Mouse (Mus musculus) T-cell, adult 2 months (primary cell): ENCODE data around the gene Mogs.

Experiments used
- DNase-seq: peaks from one replicate; pipeline ENCODE4 v3.0.0; 2022; ENCODE audit warnings: low spot score

Gene Mogs

GRCm38 (mm10) chr6:83115011-83115671 is at the start of gene Mogs:
Gene Mogs (plus strand): TSS chr6:83115496.
- DNase-seq, result peak; percentile 87

GRCm38 (mm10) chr6:83065995-83066394 is 49.3 kb upstream of the Mogs start:
- peak; percentile 43 for DNase-seq

DNA sequence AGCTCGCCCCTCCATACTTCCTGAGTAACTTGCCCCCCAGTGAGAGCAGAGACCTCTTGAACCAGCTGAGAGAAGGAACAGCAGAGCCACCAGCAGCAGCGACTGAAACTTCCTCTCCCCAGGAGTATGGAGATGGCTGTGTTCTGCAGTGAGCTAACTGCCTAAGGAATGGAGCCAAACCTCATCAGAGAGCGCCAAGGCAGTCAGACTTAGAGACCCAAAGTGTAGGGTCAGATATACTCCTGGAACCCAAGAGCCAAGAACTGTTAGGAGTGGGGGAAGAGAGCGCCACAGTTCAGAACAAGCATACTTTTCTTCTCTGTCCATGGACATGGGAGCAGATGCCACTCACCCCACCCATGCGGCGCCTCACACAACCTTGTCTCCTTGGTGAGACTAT is 48.9 kb upstream of the Mogs start:
- no peak for DNase-seq

DNA sequence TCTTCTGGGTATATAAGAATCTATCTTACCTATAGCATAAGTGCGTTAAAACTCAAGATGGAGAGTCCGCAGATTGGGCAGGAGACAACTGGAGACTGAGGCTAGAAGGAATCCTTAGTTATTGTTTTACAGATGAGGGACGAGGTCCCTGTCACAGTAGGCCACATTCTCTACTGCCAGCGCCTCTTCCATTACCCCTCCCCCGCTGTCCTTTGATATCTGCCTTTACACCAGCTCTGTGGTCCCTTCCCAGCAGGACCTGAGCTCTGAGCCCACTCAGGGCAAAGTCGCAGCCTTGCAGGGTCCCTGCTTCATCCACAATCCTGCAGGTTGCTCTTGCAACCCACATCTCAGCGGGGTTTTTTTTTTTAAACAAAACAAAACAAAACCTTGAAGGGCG is 47.1 kb upstream of the Mogs start:
- DNase-seq, result no peak

- DNase-seq, result no peak
Measured at GRCm38 (mm10) chr6:83068706-83069487, 46.4 kb upstream of the Mogs start.

DNA sequence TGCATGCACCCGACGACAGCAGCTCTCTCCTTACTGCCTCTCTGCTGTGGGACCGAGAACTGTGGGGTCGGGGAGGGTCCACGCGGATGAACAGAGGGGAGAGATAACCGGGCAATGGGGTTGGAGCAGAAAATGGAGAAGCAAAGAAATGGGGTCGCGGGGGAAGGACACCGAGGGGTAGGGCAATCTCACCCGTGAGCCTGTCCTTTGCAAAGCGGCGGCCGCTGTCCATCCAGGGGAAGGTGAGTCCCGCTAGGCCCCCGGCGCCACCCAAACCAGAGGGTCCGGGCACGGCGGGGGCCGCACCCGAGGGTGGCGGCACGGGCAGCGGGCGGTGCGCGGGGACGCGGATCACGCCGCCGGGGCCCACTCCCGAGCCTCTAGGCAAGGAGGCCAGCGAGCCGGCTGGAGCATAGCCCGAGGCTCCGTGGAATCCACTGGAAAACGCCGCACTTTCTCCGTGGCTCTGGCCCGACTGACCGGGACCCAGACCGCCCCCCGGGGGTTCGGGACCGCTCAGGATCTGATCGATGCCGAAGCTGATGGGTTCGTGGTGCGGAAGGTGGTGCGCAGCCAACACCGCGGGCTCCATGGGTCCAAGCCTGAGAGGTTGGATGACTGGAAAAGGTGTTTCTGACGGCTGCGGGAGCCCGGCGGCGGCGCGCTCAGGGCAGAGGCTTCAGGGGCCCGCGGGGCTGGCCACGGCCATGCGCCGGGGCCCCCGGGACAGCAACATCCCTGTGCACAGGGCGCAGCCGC is 45.6 kb upstream of the Mogs start:
- DNase-seq, result no peak

- no peak for DNase-seq
Measured at GRCm38 (mm10) chr6:83070247-83070310, 45.2 kb upstream of the Mogs start, which contains the start of gene Tlx2. Gene Tlx2 (minus strand): TSS chr6:83070293.

DNA sequence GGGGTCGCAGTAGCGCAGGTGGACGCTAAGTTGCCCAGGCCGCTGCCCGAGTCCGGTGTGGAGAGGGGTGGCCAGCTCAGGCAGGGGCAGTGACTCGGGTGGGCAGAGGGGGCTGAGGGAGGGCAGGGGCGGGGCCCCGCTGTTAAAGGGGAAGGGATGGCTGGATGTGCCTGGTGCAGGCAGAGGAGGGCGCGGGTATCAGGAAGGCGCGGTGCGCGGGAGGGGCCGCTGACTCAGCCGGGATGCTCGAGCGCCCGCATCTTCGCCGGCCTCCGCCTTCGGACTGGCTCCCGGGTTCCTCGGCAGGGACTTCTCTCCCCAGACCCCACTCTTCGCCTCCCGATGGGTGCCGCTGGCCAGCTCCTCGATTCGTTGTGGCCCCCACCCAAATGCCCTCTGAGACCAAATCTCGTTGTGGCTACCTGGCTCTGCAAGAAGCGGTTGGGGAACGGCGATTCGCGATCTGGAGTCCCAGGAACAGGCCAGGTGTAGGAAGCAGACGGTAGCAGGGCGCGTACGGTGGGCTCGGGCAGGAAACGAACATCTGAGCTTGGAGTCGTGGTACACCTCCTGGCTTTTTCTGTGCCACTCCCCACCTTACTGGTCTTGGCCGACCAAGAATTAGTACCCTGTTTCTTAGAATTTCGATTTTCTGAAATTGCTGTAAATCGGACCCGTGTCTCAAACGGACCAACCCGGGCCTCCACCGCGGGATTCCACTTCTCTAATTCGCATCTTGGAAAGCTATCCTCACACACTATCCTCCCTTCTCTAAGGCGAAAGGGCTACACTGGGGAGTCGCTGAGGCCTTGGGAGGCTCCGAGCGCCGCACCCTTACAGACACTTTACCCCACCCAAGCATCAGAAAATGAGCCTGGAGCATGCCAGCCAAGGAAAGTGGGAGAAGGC is 44.7 kb upstream of the Mogs start:
- no peak for DNase-seq

DNA sequence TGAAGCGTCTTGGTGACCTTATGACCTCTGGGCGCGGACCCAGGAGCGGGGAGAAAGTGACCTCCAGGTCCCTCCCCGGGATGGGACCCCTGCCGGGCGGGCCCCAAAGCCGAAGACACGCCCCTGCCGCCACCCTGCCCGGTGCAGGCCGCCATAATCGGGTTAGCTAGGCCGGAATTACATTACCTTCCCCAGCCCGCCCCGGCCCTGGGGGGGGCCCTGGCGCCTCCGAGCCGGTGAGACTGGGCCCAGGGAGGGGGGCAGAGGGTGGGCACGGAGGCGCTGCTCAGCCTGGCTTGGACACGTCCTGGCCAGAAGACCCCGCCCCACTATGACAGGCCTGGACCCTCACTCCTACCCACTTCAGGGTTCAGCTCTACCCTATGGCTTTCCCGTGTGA is 44.1 kb upstream of the Mogs start:
- DNase-seq, result no peak

- peak; percentile 63 for DNase-seq
Measured at GRCm38 (mm10) chr6:83074979-83075378, 40.3 kb upstream of the Mogs start.

DNA sequence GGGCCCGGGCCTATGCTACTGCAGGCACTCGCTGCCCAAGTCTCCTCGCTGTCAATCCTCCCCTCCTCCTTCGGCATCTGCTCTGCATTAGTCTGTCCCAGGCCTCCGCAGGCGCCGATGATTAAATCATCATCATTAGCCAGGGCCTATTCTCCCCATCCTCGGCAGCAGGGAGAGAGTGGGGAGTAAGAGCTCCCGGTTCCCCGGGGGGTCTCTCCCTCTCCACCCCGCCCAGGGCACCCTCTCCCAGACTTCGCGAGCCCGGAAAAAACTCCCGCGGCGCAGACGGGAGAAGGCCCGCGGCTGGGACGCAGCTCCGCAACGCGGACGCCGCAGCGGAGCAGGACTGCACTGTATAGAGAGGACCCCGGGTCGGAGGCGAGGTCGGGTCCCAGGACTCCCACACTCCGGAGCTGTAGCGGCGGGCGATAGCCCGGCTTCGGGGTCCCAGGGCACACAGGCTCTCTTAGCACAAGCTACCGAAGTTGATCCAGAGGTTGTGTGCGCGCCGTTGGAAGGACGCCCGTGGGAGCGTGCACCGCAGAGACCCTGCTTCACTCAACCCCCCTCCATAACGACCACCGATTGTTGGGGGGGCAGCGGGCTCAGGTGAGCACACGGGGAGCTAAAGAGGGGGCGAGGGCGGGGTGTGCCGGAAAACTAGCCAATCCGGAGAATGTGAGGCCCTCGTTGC is 37.5 kb upstream of the Mogs start, which contains the start of gene Pcgf1:
TSS of gene Pcgf1 (plus strand) at position 240 of the 694 bp plus-strand sequence.
- DNase-seq, result no peak

DNA sequence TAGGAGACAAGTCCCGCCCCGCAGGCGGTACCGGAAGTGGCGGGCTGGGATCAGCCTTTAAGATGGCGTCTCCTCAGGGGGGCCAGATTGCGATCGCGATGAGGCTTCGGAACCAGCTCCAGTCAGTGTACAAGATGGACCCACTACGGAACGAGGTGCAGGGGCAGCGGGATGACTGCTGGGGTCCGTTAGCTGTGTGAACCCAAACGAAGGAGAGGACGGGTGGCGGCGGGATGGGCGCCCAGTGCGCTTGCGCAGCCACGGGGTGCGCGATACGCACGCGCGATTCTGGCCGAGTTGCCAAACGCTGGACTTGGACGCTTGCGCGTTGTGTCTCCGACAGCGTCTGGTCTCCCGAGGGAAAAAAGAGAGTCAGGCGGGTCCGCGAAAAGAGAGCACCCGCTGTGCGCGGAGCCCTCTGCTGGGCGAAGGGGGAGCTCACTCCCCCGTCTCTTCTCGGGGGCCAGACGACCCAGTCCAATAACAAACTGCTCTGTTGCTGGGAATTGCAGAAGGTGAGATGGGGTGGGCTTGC is 36.9 kb upstream of the Mogs start:
- DNase-seq, result peak; percentile 97

DNA sequence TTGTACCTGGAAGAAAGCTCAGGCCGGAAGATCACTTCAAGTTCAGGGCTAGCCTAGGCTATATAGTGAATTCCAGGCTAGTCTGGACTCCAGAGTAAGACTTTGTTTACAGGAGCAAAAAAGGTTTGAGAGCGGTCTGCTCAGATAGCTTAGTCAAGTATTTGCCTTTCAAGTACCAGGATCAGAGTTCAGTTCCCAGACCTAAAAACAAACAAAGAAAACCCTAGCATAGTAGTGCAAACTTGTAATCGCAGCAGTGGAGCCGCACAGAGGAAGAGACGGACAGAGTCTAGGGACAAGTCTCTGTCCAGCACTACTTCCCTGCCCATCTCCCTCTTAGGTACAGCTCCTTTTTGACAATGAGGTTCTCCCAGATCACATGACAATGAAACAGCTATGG is 35.1 kb upstream of the Mogs start:
- DNase-seq, result no peak

DNA sequence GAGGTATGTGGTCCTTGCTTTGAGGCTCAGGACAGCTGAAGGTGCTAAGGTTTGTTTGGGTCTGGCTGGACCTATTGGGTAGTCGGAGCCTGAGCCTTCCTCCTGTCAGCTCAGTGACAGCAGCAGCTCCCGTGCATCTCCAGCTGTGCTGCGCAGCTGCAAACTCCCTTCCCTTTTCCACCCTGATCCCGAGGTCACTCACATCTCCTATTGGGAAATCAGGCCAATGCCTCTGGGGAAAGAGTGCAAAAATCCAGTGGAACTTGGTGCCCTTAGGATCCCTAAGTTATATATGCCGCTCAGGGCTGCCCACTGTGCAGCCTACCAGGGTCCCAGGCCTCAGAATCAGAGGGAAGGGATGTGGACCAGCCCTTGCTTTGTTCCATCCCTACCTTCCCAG is 31.8 kb upstream of the Mogs start:
- DNase-seq, result no peak

GRCm38 (mm10) chr6:83084477-83084876 is 30.8 kb upstream of the Mogs start:
- DNase-seq, result no peak

GRCm38 (mm10) chr6:83086121-83087035 is 28.9 kb upstream of the Mogs start, which contains the start of gene Lbx2:
Gene Lbx2 (plus strand): TSS chr6:83086367.
- DNase-seq, result no peak

DNA sequence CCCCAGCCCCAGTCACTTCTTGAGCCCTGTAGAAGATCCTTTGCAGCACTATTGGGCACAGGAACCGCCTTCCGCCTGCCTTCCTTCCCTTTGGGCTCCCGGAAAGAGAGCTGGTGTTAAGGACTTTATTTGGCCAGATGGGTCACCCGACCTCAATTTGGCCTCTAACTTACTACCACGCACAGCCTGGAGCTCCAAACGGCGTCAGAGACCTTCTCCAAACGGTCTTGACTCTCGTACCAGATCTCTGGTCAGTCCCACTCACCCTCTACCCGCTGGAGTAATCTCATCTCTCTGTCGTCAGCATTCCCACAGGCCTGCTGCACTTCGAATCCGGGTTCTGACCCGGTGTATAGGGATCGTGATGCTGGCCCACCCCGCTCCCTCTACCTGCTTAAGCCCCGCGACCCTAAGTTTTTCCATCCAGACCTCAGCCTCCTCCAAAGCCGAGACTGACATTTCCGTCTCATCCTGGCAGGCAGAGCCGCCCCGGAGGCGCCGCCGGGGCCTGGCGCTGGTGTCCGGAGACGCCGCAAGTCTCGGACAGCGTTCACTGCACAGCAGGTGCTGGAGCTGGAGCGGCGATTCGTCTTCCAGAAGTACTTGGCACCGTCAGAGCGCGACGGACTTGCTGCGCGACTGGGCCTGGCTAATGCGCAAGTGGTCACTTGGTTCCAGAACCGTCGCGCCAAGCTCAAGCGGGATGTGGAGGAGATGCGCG is 27.9 kb upstream of the Mogs start:
- no peak for DNase-seq

DNA sequence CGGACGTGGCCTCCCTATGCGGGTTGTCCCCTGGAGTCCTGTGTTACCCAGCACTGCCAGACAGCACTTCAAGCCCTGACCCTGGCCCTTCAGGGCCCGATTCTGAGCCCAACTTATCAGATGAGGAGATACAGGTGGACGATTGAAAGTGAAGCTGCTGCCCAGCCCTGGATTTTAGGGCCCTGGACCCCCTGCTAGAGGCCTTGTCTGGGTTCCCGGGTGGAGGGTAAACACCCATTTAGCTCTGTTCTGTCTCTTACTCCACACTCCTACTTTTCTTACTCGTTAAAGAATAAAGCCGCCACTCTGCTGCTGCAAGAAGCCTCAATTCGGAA is 27.4 kb upstream of the Mogs start:
- no peak for DNase-seq

- DNase-seq, result no peak
Measured at GRCm38 (mm10) chr6:83092416-83093127, 22.7 kb upstream of the Mogs start.
